Comparison of ENCODE assay signal across 14 mouse cellular contexts in genomic region chr7:51068376-51068775, GRCm38 (mm10).
"Had no signal": no experiment of that assay in that cellular context is flagged by ENCODE, and none has a peak within 500 bp of the region (broad histone marks: within the 10 kb centered on the region; RNA-seq: fewer than 3 reads in every experiment).

No protein-coding gene starts in this region.

- H3K36me3 ChIP-seq: midbrain, embryonic 10.5 days; midbrain, embryonic 12.5 days; neural tube, embryonic 12.5 days; stomach, embryonic 15.5 days had no signal

- H3K27me3 ChIP-seq: midbrain, embryonic 12.5 days; neural tube, embryonic 12.5 days; stomach, embryonic 15.5 days had no signal

- ATAC-seq: midbrain, embryonic 16.5 days had no signal

- H3K27ac ChIP-seq: midbrain, embryonic 10.5 days; midbrain, embryonic 12.5 days; neural tube, embryonic 12.5 days; stomach, embryonic 15.5 days; stomach, postnatal 0 days had no signal

- H3K9ac ChIP-seq: lung, embryonic 14.5 days; midbrain, embryonic 12.5 days; neural tube, embryonic 12.5 days; stomach, embryonic 15.5 days had no signal

- H3K4me2 ChIP-seq: lung, embryonic 14.5 days; midbrain, embryonic 12.5 days; neural tube, embryonic 12.5 days; stomach, embryonic 15.5 days had no signal

- H3K4me1 ChIP-seq: midbrain, embryonic 10.5 days; midbrain, embryonic 12.5 days; neural tube, embryonic 12.5 days; stomach, embryonic 15.5 days had no signal

- H3K9me3 ChIP-seq: midbrain, embryonic 10.5 days; midbrain, embryonic 12.5 days; neural tube, embryonic 12.5 days; stomach, embryonic 15.5 days had no signal

- H3K4me3 ChIP-seq: midbrain, embryonic 10.5 days; midbrain, embryonic 12.5 days; neural tube, embryonic 12.5 days; stomach, embryonic 15.5 days had no signal

- DNase-seq: lung, embryonic 14.5 days; lung, postnatal 10 days; lung, postnatal 4 days; midbrain, embryonic 14.5 days; right cerebral cortex, postnatal 14 days; thymus, adult 2 months; thymus, postnatal 25 days; thymus, postnatal 4 days had no signal
